Mouse (Mus musculus): ENCODE data around the gene Zfp82. TPM values are rescaled to one million over a fixed set of nuclear protein-coding genes. Genes with fewer than 3 reads are reported as not detected.

Zfp82 gene
- total RNA-seq, 2 experiments from 2014 or later, result 4.6 to 8.5 TPM

- DNase-seq, result peak; percentile 92
- intact Hi-C loops (cut with DNase I), result no loop called here
Measured at GRCm38 (mm10) chr7:30050882-30051548, 21.7 kb downstream of the Zfp82 start, which contains the start of gene Zfp14. Gene Zfp14 (minus strand): TSS chr7:30051380.

GRCm38 (mm10) chr7:30048126-30048525, 24.6 kb downstream of the Zfp82 start:
- intact Hi-C loops (cut with DNase I), result no loop called here
- no peak for DNase-seq

GRCm38 (mm10) chr7:30044354-30044753, 28.3 kb downstream of the Zfp82 start:
- DNase-seq, result no peak
- intact Hi-C loops (cut with DNase I), result no loop called here

- DNase-seq, result no peak
- intact Hi-C loops (cut with DNase I), result no loop called here
Measured at GRCm38 (mm10) chr7:30034331-30034730, 38.4 kb downstream of the Zfp82 start.

- DNase-seq, result no peak
- intact Hi-C loops (cut with DNase I), result no loop called here
Measured at GRCm38 (mm10) chr7:30031379-30031778, 41.3 kb downstream of the Zfp82 start.

GRCm38 (mm10) chr7:30030677-30031076, 42.0 kb downstream of the Zfp82 start:
- DNase-seq, result no peak
- intact Hi-C loops (cut with DNase I), result no loop called here

GRCm38 (mm10) chr7:30028572-30028971, 44.1 kb downstream of the Zfp82 start:
- intact Hi-C loops (cut with DNase I), result no loop called here

GRCm38 (mm10) chr7:30027331-30027730, 45.4 kb downstream of the Zfp82 start:
- DNase-seq, result no peak
- intact Hi-C loops (cut with DNase I), result no loop called here

More at GRCm38 (mm10) chr7:30028572-30028971, 44.1 kb downstream of the Zfp82 start:
- DNase-seq, result no peak

- intact Hi-C loops (cut with DNase I), result no loop called here
Measured at GRCm38 (mm10) chr7:30025358-30025757, 47.3 kb downstream of the Zfp82 start.

GRCm38 (mm10) chr7:30023800-30024199, 48.9 kb downstream of the Zfp82 start:
- no peak for DNase-seq
- intact Hi-C loops (cut with DNase I), result no loop called here

More at GRCm38 (mm10) chr7:30025358-30025757, 47.3 kb downstream of the Zfp82 start:
- DNase-seq, result no peak

GRCm38 (mm10) chr7:30023324-30023723, 49.4 kb downstream of the Zfp82 start:
- intact Hi-C loops (cut with DNase I), result no loop called here
- no peak for DNase-seq

GRCm38 (mm10) chr7:30019543-30019942, 53.2 kb downstream of the Zfp82 start:
- DNase-seq, result no peak
- intact Hi-C loops (cut with DNase I), result loop anchor here (10.0 kb wide), 1 partner anchor 45 kb away; no protein-coding TSS in a partner anchor

GRCm38 (mm10) chr7:30017226-30017625, 55.5 kb downstream of the Zfp82 start:
- intact Hi-C loops (cut with DNase I), result loop anchor here (10.0 kb wide), 1 partner anchor 48 kb away; no protein-coding TSS in a partner anchor
- no peak for DNase-seq

GRCm38 (mm10) chr7:30012956-30013363, 59.7 kb downstream of the Zfp82 start:
- peak; percentile 47 for DNase-seq
- intact Hi-C loops (cut with DNase I), result loop anchor here (10.0 kb wide), 1 partner anchor 52 kb away; no protein-coding TSS in a partner anchor

GRCm38 (mm10) chr7:30010551-30011195, 62.0 kb downstream of the Zfp82 start:
- DNase-seq, result no peak
- intact Hi-C loops (cut with DNase I), result loop anchor here (10.0 kb wide), 1 partner anchor 54 kb away; no protein-coding TSS in a partner anchor

- intact Hi-C loops (cut with DNase I), result loop anchor here (10.0 kb wide), 1 partner anchor 55 kb away; no protein-coding TSS in a partner anchor
- peak; percentile 77 for DNase-seq
Measured at GRCm38 (mm10) chr7:30009321-30010085, 63.2 kb downstream of the Zfp82 start.

- intact Hi-C loops (cut with DNase I), result no loop called here
- no peak for DNase-seq
Measured at GRCm38 (mm10) chr7:30008020-30008690, 64.5 kb downstream of the Zfp82 start.

- intact Hi-C loops (cut with DNase I), result no loop called here
- DNase-seq, result no peak
Measured at GRCm38 (mm10) chr7:30007601-30008000, 65.1 kb downstream of the Zfp82 start.
